Mouse (Mus musculus): ENCODE data around the gene 4921501E09Rik. TPM values are rescaled to one million over a fixed set of nuclear protein-coding genes. Genes with fewer than 3 reads are reported as not detected.

Gene 4921501E09Rik
- polyA plus RNA-seq, 1 experiment from 2014 or later, result not detected

Other genes with a start within 250 kb of the 4921501E09Rik start
- 17.9 and 18.4 TPM in 2 replicates for gene Zfp799, start 237.8 kb downstream of the 4921501E09Rik start, polyA plus RNA-seq (2015; fragmentation: Nextera tagmentation; extraction: Ambion mirVana)
- 7.3 and 7.9 TPM in 2 replicates for gene Zfp870, start 176.4 kb downstream of the 4921501E09Rik start, polyA plus RNA-seq (2015; fragmentation: Nextera tagmentation; extraction: Ambion mirVana)
- not detected in 2 replicates for gene Cyp4f14, start 150.7 kb downstream of the 4921501E09Rik start, polyA plus RNA-seq (2015; fragmentation: Nextera tagmentation; extraction: Ambion mirVana)
- 9.8 and 10.6 TPM in 2 replicates for gene Cyp4f13, start 120.7 kb downstream of the 4921501E09Rik start, polyA plus RNA-seq (2015; fragmentation: Nextera tagmentation; extraction: Ambion mirVana)
- 7.5 and 8.2 TPM in 2 replicates for gene Zfp472, start 102.2 kb downstream of the 4921501E09Rik start, polyA plus RNA-seq (2015; fragmentation: Nextera tagmentation; extraction: Ambion mirVana)
- gene Zfp952, start 74.9 kb downstream of the 4921501E09Rik start, polyA plus RNA-seq (2015; fragmentation: Nextera tagmentation; extraction: Ambion mirVana), result 18.3 and 19.1 TPM in 2 replicates
- 23.9 and 26.1 TPM in 2 replicates for gene Zfp763, start 34.7 kb downstream of the 4921501E09Rik start, polyA plus RNA-seq (2015; fragmentation: Nextera tagmentation; extraction: Ambion mirVana)
- gene Zfp563, start 21.3 kb upstream of the 4921501E09Rik start, polyA plus RNA-seq (2015; fragmentation: Nextera tagmentation; extraction: Ambion mirVana), result 19.1 and 23.9 TPM in 2 replicates
- gene Morc2b, start 71.6 kb upstream of the 4921501E09Rik start, polyA plus RNA-seq (2015; fragmentation: Nextera tagmentation; extraction: Ambion mirVana), result 0.45 and 0.49 TPM in 2 replicates
- not detected in 2 replicates for gene Olfr55, start 100.4 kb upstream of the 4921501E09Rik start, polyA plus RNA-seq (2015; fragmentation: Nextera tagmentation; extraction: Ambion mirVana)
- gene Olfr239, start 123.2 kb upstream of the 4921501E09Rik start, polyA plus RNA-seq (2015; fragmentation: Nextera tagmentation; extraction: Ambion mirVana), result not detected in 2 replicates
- gene Olfr1564, start 153.6 kb upstream of the 4921501E09Rik start, polyA plus RNA-seq (2015; fragmentation: Nextera tagmentation; extraction: Ambion mirVana), result 0.04 TPM in 2 replicates
- 22.3 and 22.4 TPM in 2 replicates for gene Zfp955a, start 187.1 kb upstream of the 4921501E09Rik start, polyA plus RNA-seq (2015; fragmentation: Nextera tagmentation; extraction: Ambion mirVana)
- gene Olfr63, start 196.6 kb upstream of the 4921501E09Rik start, polyA plus RNA-seq (2015; fragmentation: Nextera tagmentation; extraction: Ambion mirVana), result 0.03 and 0.05 TPM in 2 replicates
- 18.6 and 19.5 TPM in 2 replicates for gene Zfp955b, start 221.5 kb upstream of the 4921501E09Rik start, polyA plus RNA-seq (2015; fragmentation: Nextera tagmentation; extraction: Ambion mirVana)

All from hindbrain, embryonic 15.5 days (tissue).